Mouse (Mus musculus) limb, embryonic 11.5 days (tissue): ENCODE measurements around the gene Gli3. TPM values are rescaled to one million over a fixed set of nuclear protein-coding genes. Genes with fewer than 3 reads are reported as not detected.
A peak's percentile ranks its signal among the peaks of the same experiment; 100 is the strongest.

Experiments
- ATAC-seq: fragments of 200-750 bp; cut with Nextera tagmentation; 2 replicates; pipeline ENCODE4 v1.8.0; 2017; ENCODE audit warnings: low read depth; ENCODE audit not compliant: insufficient number of reproducible peaks, low FRiP score, low TSS enrichment
- DNase-seq: peaks from one replicate; pipeline ENCODE4 v3.0.0-alpha.2; 2015; ENCODE audit warnings: low spot score
- H3K27ac ChIP-seq: fragments of 300-500 bp; sonication (generic); replicated peaks from 2 replicates; pipeline ENCODE4 v1.5.1; 2014; ENCODE audit warnings: low read depth, mild to moderate bottlenecking, low read length
- H3K27me3 ChIP-seq: fragments of 300-500 bp; sonication (generic); 2 replicates; pipeline ENCODE4 v1.6.1; 2014; ENCODE audit warnings: mild to moderate bottlenecking, low read length, mixed read lengths; ENCODE audit not compliant: control insufficient read depth, insufficient read depth
- H3K36me3 ChIP-seq: fragments of 300-500 bp; sonication (generic); 2 replicates; pipeline ENCODE4 v1.6.1; 2014; ENCODE audit warnings: mild to moderate bottlenecking, low read length, moderate library complexity, mixed read lengths; ENCODE audit not compliant: control insufficient read depth, insufficient read depth
- H3K4me1 ChIP-seq: fragments of 300-500 bp; sonication (generic); 2 replicates; pipeline ENCODE4 v1.6.1; 2014; ENCODE audit warnings: low read length, mixed read lengths; ENCODE audit not compliant: control insufficient read depth, insufficient read depth
- H3K4me2 ChIP-seq: fragments of 300-500 bp; sonication (generic); 2 replicates; pipeline ENCODE4 v1.6.1; 2014; ENCODE audit warnings: low read depth, mild to moderate bottlenecking, moderate library complexity; ENCODE audit not compliant: severe bottlenecking
- H3K4me3 ChIP-seq: fragments of 300-500 bp; sonication (generic); 2 replicates; pipeline ENCODE4 v1.5.1; 2014; ENCODE audit warnings: low read depth, low read length
- H3K9ac ChIP-seq: fragments of 300-500 bp; sonication (generic); 2 replicates; pipeline ENCODE4 v1.6.1; 2014; ENCODE audit warnings: mild to moderate bottlenecking, low read length
- H3K9me3 ChIP-seq: fragments of 300-500 bp; sonication (generic); 2 replicates; pipeline ENCODE4 v1.6.1; 2016; ENCODE audit warnings: low read length; ENCODE audit not compliant: control insufficient read depth
- WGBS: fragments of 180-500 bp; shearing (Covaris S2); extraction: QIAGEN DNeasy Blood & Tissue Kit; methylation state at CpG from one replicate; pipeline ENCODE4 v1.1.7; 2014; 5-methylcytosine and 5-hydroxymethylcytosine counted together
- polyA plus RNA-seq: library from polyadenylated mRNA; unstranded; fragments of >200 nt; fragmentation: Nextera tagmentation; extraction: Ambion mirVana; gene quantifications from 2 replicates; pipeline ENCODE4 v1.2.1, GENCODE M21; 2014

The Gli3 gene
- polyA plus RNA-seq = 41.5 and 42.4 TPM in 2 replicates

- DNase-seq (peak; percentile 92), ATAC-seq (peak; percentile 94)
- Histone ChIP-seq H3K9ac (peak within 1 kb of the TSS; percentile 98), H3K9me3 (no peaks in the 10 kb centered on the region), H3K4me3 (peak within 1 kb of the TSS; percentile 95), H3K4me2 (peak within 1 kb of the TSS; percentile 66), H3K27me3 (no peaks in the 10 kb centered on the region), H3K36me3 (no peaks in the 10 kb centered on the region), H3K4me1 (peaks cover 22% of the 10 kb centered on the region; the same call in 1 of the 2 replicates), H3K27ac (peak within 1 kb of the TSS; percentile 100)
- under 1% methylated on average over 42 of the region's 76 CpGs for WGBS
Observed at GRCm38 (mm10) chr13:15462830-15463491, at the start of gene Gli3. Gli3 (plus strand) TSS chr13:15463235.

- Histone ChIP-seq H3K9me3 (no peaks in the 10 kb centered on the region), H3K9ac (no peak overlapping the region), H3K27ac (no peak overlapping the region), H3K4me2 (no peak overlapping the region), H3K4me3 (no peak overlapping the region), H3K27me3 (no peaks in the 10 kb centered on the region), H3K36me3 (no peaks in the 10 kb centered on the region), H3K4me1 (no peaks in the 10 kb centered on the region; the same call in 1 of the 2 replicates)
- 44% methylated on average over 10 of the region's 10 CpGs for WGBS
- DNase-seq = peak; percentile 29
- no peak for ATAC-seq
Observed at GRCm38 (mm10) chr13:15421182-15421750, 41.8 kb upstream of the Gli3 start.

GRCm38 (mm10) chr13:15442002-15442401 is 21.0 kb upstream of the Gli3 start:
- ATAC-seq (no peak), DNase-seq (no peak)
- H3K4me3 ChIP-seq = no peak overlapping the region
- H3K27ac ChIP-seq = no peak overlapping the region
- no peaks in the 10 kb centered on the region for H3K36me3 ChIP-seq
- peaks cover 12% of the 10 kb centered on the region; the same call in 1 of the 2 replicates for H3K4me1 ChIP-seq
- WGBS = 70% methylated on average over 4 of the region's 4 CpGs
- no peaks in the 10 kb centered on the region for H3K27me3 ChIP-seq
- H3K4me2 ChIP-seq = no peak overlapping the region
- H3K9me3 ChIP-seq = no peaks in the 10 kb centered on the region
- no peak overlapping the region for H3K9ac ChIP-seq

- no peak for ATAC-seq
Observed at GRCm38 (mm10) chr13:15444312-15444711, 18.7 kb upstream of the Gli3 start.

GRCm38 (mm10) chr13:15445591-15445990 is 17.4 kb upstream of the Gli3 start:
- Histone ChIP-seq H3K9ac (no peak overlapping the region), H3K27me3 (no peaks in the 10 kb centered on the region), H3K9me3 (no peaks in the 10 kb centered on the region), H3K27ac (no peak overlapping the region), H3K4me2 (no peak overlapping the region), H3K4me3 (no peak overlapping the region), H3K36me3 (no peaks in the 10 kb centered on the region), H3K4me1 (peaks cover 12% of the 10 kb centered on the region; the same call in 1 of the 2 replicates)
- 41% methylated on average over 2 of the region's 2 CpGs for WGBS
- ATAC-seq = no peak
- peak; percentile 35 for DNase-seq

More at GRCm38 (mm10) chr13:15444312-15444711, 18.7 kb upstream of the Gli3 start:
- no peak overlapping the region for H3K4me3 ChIP-seq
- H3K9ac ChIP-seq = no peak overlapping the region
- no peak overlapping the region for H3K4me2 ChIP-seq
- WGBS = 26% methylated on average over 4 of the region's 4 CpGs
- no peaks in the 10 kb centered on the region for H3K27me3 ChIP-seq
- H3K4me1 ChIP-seq = peaks cover 12% of the 10 kb centered on the region; the same call in 1 of the 2 replicates
- H3K27ac ChIP-seq = no peak overlapping the region
- no peaks in the 10 kb centered on the region for H3K9me3 ChIP-seq
- H3K36me3 ChIP-seq = no peaks in the 10 kb centered on the region
- peak; percentile 51 for DNase-seq

- DNase-seq (peak; percentile 62), ATAC-seq (peak; percentile 65; the same call in 1 of the 2 replicates)
- WGBS = 33% methylated on average over 8 of the region's 8 CpGs
- Histone ChIP-seq H3K27ac (no peak overlapping the region), H3K4me2 (no peak overlapping the region), H3K4me3 (no peak overlapping the region), H3K9me3 (no peaks in the 10 kb centered on the region), H3K4me1 (peaks cover 12% of the 10 kb centered on the region; the same call in 1 of the 2 replicates), H3K36me3 (no peaks in the 10 kb centered on the region), H3K9ac (no peak overlapping the region), H3K27me3 (no peaks in the 10 kb centered on the region)
Observed at GRCm38 (mm10) chr13:15446004-15446403, 17.0 kb upstream of the Gli3 start.

- Histone ChIP-seq H3K36me3 (no peaks in the 10 kb centered on the region), H3K9me3 (no peaks in the 10 kb centered on the region), H3K4me2 (no peak overlapping the region), H3K4me1 (peaks cover 12% of the 10 kb centered on the region; the same call in 1 of the 2 replicates), H3K9ac (no peak overlapping the region), H3K27ac (no peak overlapping the region), H3K4me3 (no peak overlapping the region), H3K27me3 (no peaks in the 10 kb centered on the region)
- ATAC-seq (no peak), DNase-seq (no peak)
- WGBS = 86% methylated on average over 7 of the region's 7 CpGs
Observed at GRCm38 (mm10) chr13:15446782-15447564, 16.1 kb upstream of the Gli3 start.

- Histone ChIP-seq H3K4me2 (no peak overlapping the region), H3K4me3 (no peak overlapping the region), H3K27ac (no peak overlapping the region), H3K9me3 (no peaks in the 10 kb centered on the region), H3K9ac (no peak overlapping the region), H3K36me3 (no peaks in the 10 kb centered on the region), H3K4me1 (peaks cover 2% of the 10 kb centered on the region; the same call in 1 of the 2 replicates), H3K27me3 (no peaks in the 10 kb centered on the region)
- no peak for ATAC-seq
- WGBS = 72% methylated on average over 2 of the region's 2 CpGs
- DNase-seq = no peak
Observed at GRCm38 (mm10) chr13:15450941-15451340, 12.1 kb upstream of the Gli3 start.
